Mouse (Mus musculus) Patski (cell line): Measurements from ENCODE around the gene 1700034I23Rik. TPM values are rescaled to one million over a fixed set of nuclear protein-coding genes. Genes with fewer than 3 reads are reported as not detected.
"Not testable (repeated sequence)": the region's sequence is repeated elsewhere in the genome, so short reads cannot be mapped to it uniquely, and the experiment has no call there.

Experiments used
- ATAC-seq: fragments of 100-300 bp; one replicate; pipeline ENCODE4 v1.8.0; 2021
- CTCF ChIA-PET: fragments of 350-600 bp; sonication (Branson Sonifier 250); formaldehyde crosslinking; loops from one replicate; lab custom pipeline; 2022; ENCODE audit warnings: inconsistent platforms; lab: Charles Lee
- POLR2A ChIA-PET: fragments of 350-600 bp; sonication (Branson Sonifier 250); formaldehyde crosslinking; loops from one replicate; lab custom pipeline; 2022; ENCODE audit warnings: antibody characterized with exemption, inconsistent platforms; lab: Charles Lee
- DNase-seq: peaks from one replicate; pipeline ENCODE4 v3.0.0-alpha.2; 2011; ENCODE audit warnings: low read depth, low spot score
- H3K27me3 ChIP-seq: fragments of 371-371 bp; one replicate; pipeline ENCODE4 v1.5.1; 2021
- CTCF ChIP-seq: fragments of 100-300 bp; IDR thresholded peaks from one replicate; pipeline ENCODE4 v1.5.1; 2021
- in situ Hi-C: fragments of 300-500 bp; cut with MboI; formaldehyde crosslinking; loops from 3 replicates; pipeline ENCODE4 v1.11.1; 2018; ENCODE audit warnings: low pct_unique_long_range_greater_than_20kb, mixed read lengths
- polyA plus RNA-seq: library from polyadenylated mRNA; unstranded; gene quantifications from one replicate; pipeline ENCODE4 v1.2.3, GENCODE M21; 2021

The 1700034I23Rik gene
- polyA plus RNA-seq: 0.06 TPM

GRCm38 (mm10) chr3:40902443-40902842 is at the start of gene 1700034I23Rik:
TSS of gene 1700034I23Rik (minus strand) at chr3:40902543.
- in situ Hi-C loops, CTCF ChIA-PET: not testable (repeated sequence)

GRCm38 (mm10) chr3:40951365-40951764 is 49.0 kb upstream of the 1700034I23Rik start:
- TF ChIP-seq CTCF: no peak
- in situ Hi-C loops: loop anchor here (10.0 kb wide), 1 partner anchor 223 kb away; no protein-coding TSS in a partner anchor
- ATAC-seq: no peak
- CTCF ChIA-PET: no interaction called here
- H3K27me3 ChIP-seq: no peaks in the 10 kb centered on the region
- peak; percentile 25 for DNase-seq
- POLR2A ChIA-PET: no interaction called here

More at GRCm38 (mm10) chr3:40902443-40902842, at the start of gene 1700034I23Rik:
- DNase-seq, ATAC-seq, POLR2A ChIA-PET, H3K27me3 ChIP-seq: not testable (repeated sequence)

DNA sequence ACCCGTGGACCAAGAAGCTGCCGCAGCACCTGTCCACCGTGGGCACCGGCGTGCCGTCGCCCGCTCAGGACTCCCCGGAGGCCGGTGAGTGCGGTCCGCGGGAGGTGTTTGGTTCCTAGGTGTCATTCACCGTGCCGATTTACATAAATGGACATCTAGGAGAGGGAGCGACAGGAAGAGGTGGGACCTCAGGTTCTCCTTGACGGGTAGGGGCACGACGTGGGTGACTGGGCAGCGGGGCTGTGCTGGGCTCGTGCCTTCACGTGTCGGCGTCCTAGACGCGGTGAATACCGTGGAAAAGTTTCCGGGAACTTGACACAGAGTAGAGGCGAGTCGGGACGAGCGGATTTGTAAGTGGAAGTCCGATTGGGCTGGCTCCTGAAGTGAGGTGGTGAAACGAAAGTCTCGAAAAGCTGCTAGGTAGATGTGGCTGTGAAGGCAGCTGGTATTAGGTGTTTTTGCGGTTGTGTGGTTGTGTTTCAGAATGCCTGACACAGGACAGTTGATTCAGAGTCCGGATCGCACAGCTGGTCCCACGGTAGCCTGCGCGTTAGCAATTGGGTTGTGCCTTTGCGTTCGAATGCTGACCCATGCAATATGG is 48.4 kb upstream of the 1700034I23Rik start:
- DNase-seq (peak; percentile 59), ATAC-seq (peak; percentile 44)
- in situ Hi-C loops: loop anchor here (10.0 kb wide), 1 partner anchor 224 kb away; no protein-coding TSS in a partner anchor
- ChIA-PET POLR2A (no interaction called here), CTCF (no interaction called here)
- H3K27me3 ChIP-seq: no peaks in the 10 kb centered on the region
- no peak for TF ChIP-seq CTCF

- DNase-seq (no peak), ATAC-seq (peak; percentile 42)
- no peak for TF ChIP-seq CTCF
- ChIA-PET POLR2A (no interaction called here), CTCF (no interaction called here)
- H3K27me3 ChIP-seq: no peaks in the 10 kb centered on the region
- in situ Hi-C loops: loop anchor here (10.0 kb wide), 1 partner anchor 225 kb away; no protein-coding TSS in a partner anchor
Measured at GRCm38 (mm10) chr3:40949903-40950600, 47.7 kb upstream of the 1700034I23Rik start.

GRCm38 (mm10) chr3:40949170-40949902 is 47.0 kb upstream of the 1700034I23Rik start, which contains the start of gene Larp1b:
TSS of gene Larp1b (plus strand) at chr3:40949828.
- ChIA-PET POLR2A (no interaction called here), CTCF (no interaction called here)
- ATAC-seq (peak; percentile 84), DNase-seq (peak; percentile 93)
- no peak for TF ChIP-seq CTCF
- in situ Hi-C loops: no loop called here
- no peaks in the 10 kb centered on the region for H3K27me3 ChIP-seq

DNA sequence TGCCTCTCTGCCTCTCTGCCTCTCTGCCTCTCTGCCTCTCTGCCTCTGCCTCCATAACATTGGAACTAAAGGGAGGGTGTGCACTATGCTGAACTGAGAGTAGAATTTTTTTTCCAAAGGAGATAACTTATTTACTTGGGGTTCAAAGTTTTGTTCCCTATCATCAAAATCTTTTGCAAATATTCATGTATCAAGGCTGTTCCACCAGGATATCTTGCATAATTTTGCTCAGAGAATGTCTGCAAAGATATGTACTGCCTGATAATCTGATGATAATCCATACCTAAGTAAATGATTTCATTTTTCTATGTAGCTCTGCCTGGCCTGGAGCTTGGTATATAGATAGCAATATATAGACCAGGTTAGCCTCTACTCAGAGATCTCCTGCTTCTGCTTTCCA is 36.7 kb upstream of the 1700034I23Rik start:
- CTCF ChIA-PET: no interaction called here
- in situ Hi-C loops: no loop called here

DNA sequence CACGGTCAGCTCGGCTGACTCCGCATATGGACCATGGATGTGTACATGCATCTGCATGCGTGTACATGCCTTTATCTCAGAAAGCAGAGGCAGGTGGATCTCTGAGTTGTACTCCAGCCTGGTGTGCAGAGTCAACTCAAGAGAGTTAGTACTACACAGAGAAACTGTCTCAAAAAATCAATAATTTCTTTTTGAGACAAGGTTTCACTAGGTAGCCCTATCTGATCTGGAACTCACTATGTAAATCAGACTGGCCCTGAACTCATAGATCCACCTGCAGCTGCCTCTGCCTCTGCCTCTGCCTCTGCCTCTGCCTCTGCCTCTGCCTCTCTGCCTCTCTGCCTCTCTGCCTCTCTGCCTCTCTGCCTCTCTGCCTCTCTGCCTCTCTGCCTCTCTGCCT is 36.2 kb upstream of the 1700034I23Rik start:
- no peak for TF ChIP-seq CTCF
- in situ Hi-C loops: no loop called here
- ATAC-seq: no peak
- DNase-seq: no peak
- ChIA-PET POLR2A (no interaction called here), CTCF (no interaction called here)
- H3K27me3 ChIP-seq: no peaks in the 10 kb centered on the region

More for the DNA sequence above, 36.7 kb upstream of the 1700034I23Rik start:
- no peak for DNase-seq
- POLR2A ChIA-PET: no interaction called here
- no peaks in the 10 kb centered on the region for H3K27me3 ChIP-seq
- ATAC-seq: no peak
- TF ChIP-seq CTCF: no peak

DNA sequence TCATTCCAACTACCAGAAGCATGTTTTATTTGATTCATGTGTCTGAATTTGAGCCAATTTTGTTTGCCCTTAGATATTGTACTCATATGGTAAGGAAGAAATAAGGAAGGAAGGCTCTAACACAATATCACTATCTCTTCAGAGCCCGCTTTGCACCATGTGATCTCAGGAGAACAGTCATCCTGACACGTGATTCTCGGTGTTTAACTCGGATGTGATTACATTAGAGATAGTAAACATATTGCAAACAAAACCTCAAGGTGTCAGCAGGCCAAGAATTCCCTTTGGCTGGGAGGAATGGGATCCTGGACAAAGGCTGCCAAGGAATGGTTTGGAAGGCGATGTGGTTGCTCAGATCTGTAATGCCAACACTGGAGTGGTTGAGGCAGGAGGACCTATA is 35.8 kb upstream of the 1700034I23Rik start:
- DNase-seq (no peak), ATAC-seq (no peak)
- H3K27me3 ChIP-seq: no peaks in the 10 kb centered on the region
- CTCF ChIA-PET: no interaction called here
- POLR2A ChIA-PET: interaction anchor here (0.7 kb wide), 1 partner anchor 82 kb away, joined by 3 read pairs; no protein-coding TSS in a partner anchor
- in situ Hi-C loops: no loop called here
- TF ChIP-seq CTCF: no peak

- CTCF ChIA-PET: interaction anchor here (1.1 to 1.2 kb wide), 2 partner anchors 46 to 48 kb away, joined by 4 to 6 read pairs; partner anchors contain the start of genes Abhd18 and Mfsd8
- in situ Hi-C loops: loop anchor here (10.0 kb wide), 1 partner anchor 50 kb away; the partner anchor contains the start of genes Abhd18 and Mfsd8
- POLR2A ChIA-PET: interaction anchor here (0.9 kb wide), 1 partner anchor 48 kb away, joined by 4 read pairs; no protein-coding TSS in a partner anchor
- DNase-seq, ATAC-seq, H3K27me3 ChIP-seq: not testable (repeated sequence)
Measured at GRCm38 (mm10) chr3:40894336-40894735, 8.0 kb downstream of the 1700034I23Rik start.

DNA sequence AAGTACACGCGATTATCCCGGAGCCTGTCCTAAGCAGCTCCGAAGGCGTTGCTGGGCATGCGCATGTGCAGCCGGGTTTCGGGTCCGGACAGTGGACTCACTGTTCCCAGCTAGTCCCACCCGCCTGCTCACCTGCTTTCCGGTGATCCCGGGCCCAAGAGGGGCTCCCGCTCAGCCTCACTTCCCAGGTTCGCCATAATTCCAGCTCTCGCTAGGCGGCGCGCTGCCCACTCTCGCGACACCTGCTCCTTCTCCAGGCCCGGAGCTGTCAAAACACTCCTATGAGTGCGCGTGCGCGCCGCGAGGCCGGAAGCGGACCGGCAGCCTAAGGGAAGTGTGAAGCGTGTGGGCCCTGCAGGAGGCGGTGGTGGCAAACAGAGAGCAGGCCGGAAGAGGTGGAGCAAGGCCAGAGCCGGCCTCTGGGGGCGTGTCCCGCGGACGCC is 8.5 kb downstream of the 1700034I23Rik start:
- ATAC-seq (peak; percentile 98), DNase-seq (peak; percentile 98)
- in situ Hi-C loops: loop anchor here (10.0 kb wide), 1 partner anchor 49 kb away; the partner anchor contains the start of genes Abhd18 and Mfsd8
- H3K27me3 ChIP-seq: not testable (repeated sequence)
- ChIA-PET POLR2A (interaction anchor here (0.9 kb wide), 1 partner anchor 48 kb away, joined by 4 read pairs; no protein-coding TSS in a partner anchor), CTCF (interaction anchor here (1.1 to 1.2 kb wide), 2 partner anchors 45 to 47 kb away, joined by 4 to 6 read pairs; partner anchors contain the start of genes Abhd18 and Mfsd8)
- peak; percentile 94 for TF ChIP-seq CTCF

DNA sequence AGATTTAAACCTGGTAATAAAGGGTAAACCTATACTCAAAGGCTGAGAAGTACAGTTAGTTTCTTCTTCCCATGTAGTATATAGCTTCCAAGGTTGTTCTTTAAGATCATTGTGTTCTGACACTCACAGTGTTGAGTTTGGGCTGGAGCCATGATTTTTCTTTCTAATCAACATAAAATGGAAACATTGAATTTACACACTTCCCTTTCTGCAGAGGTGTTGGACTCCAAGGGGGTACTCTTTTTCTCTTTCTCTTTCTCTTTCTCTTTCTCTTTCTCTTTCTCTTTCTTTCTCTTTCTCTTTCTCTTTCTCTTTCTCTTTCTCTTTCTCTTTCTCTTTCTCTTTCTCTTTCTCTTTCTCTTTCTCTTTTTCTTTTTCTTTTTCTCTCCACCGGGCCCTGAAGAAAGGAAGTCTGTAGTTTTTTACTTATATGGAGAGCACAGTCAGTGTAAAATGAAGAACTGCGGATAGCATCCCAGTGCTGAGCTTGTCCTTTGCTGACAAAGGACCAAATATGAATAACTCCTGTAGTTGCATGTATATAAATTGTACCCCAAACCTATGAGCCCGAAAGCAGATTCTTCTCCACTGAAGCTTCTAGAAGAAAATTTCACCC is 49.1 kb downstream of the 1700034I23Rik start:
- POLR2A ChIA-PET, H3K27me3 ChIP-seq, ATAC-seq, in situ Hi-C loops, DNase-seq, CTCF ChIA-PET: not testable (repeated sequence)
